ENCODE assay signal across 15 mouse cellular contexts in genomic region chr7:139399572-139399971, GRCm38 (mm10).
"Had no signal": no experiment of that assay in that cellular context is flagged by ENCODE, and none has a peak within 500 bp of the region (broad histone marks: within the 10 kb centered on the region; RNA-seq: fewer than 3 reads in every experiment).

No protein-coding gene starts in this region.

- H3K4me3 ChIP-seq: layer of hippocampus, adult 2 months; limb, embryonic 13.5 days; liver, embryonic 12.5 days; midbrain, embryonic 15.5 days; neural tube, embryonic 13.5 days had no signal

- H3K27ac ChIP-seq: kidney, postnatal 0 days; layer of hippocampus, adult 2 months; limb, embryonic 13.5 days; liver, embryonic 12.5 days; midbrain, embryonic 15.5 days; neural tube, embryonic 13.5 days had no signal

- H3K9me3 ChIP-seq: limb, embryonic 13.5 days; liver, embryonic 12.5 days; midbrain, embryonic 15.5 days; neural tube, embryonic 13.5 days had no signal

- DNase-seq: kidney, adult 11 months; kidney, adult 9 months; kidney, postnatal 36 days; lung, postnatal 36 days; retina, postnatal 1 day; right cerebral cortex, postnatal 4 days; thymus, adult 2 months; thymus, postnatal 25 days had no signal

- H3K9ac ChIP-seq: limb, embryonic 13.5 days; liver, embryonic 12.5 days; midbrain, embryonic 15.5 days; neural tube, embryonic 13.5 days had no signal

- H3K27me3 ChIP-seq: limb, embryonic 13.5 days; liver, embryonic 12.5 days; midbrain, embryonic 15.5 days; neural tube, embryonic 13.5 days had no signal

- H3K36me3 ChIP-seq: limb, embryonic 13.5 days; liver, embryonic 12.5 days; midbrain, embryonic 15.5 days; neural tube, embryonic 13.5 days had no signal

- ATAC-seq: midbrain, embryonic 15.5 days had no signal

- H3K4me2 ChIP-seq: limb, embryonic 13.5 days; liver, embryonic 12.5 days; midbrain, embryonic 11.5 days; midbrain, embryonic 15.5 days; neural tube, embryonic 13.5 days had no signal
